Mouse (Mus musculus) small intestine, adult 2 months (tissue): ENCODE data around the gene Dbt. TPM values are rescaled to one million over a fixed set of nuclear protein-coding genes. Genes with fewer than 3 reads are reported as not detected.

ENCODE experiments used
- H3K27ac ChIP-seq: fragments of 200-500 bp; 2 replicates; pipeline ENCODE4 v1.5.1; 2012; ENCODE audit warnings: low read depth, low read length, control low read depth, inconsistent platforms; ENCODE audit not compliant: insufficient read depth
- H3K27me3 ChIP-seq: fragments of 200-500 bp; 2 replicates; pipeline ENCODE4 v1.6.1; 2012; ENCODE audit warnings: mild to moderate bottlenecking, moderate library complexity, low read length, inconsistent platforms; ENCODE audit not compliant: control insufficient read depth, insufficient read depth
- H3K36me3 ChIP-seq: fragments of 200-500 bp; 2 replicates; pipeline ENCODE4 v1.6.1; 2012; ENCODE audit warnings: mild to moderate bottlenecking, low read length, control low read depth, inconsistent platforms; ENCODE audit not compliant: control insufficient read depth, insufficient read depth
- H3K4me1 ChIP-seq: fragments of 200-500 bp; 2 replicates; pipeline ENCODE4 v1.6.1; 2012; ENCODE audit warnings: low read length, inconsistent platforms, mixed read lengths; ENCODE audit not compliant: control insufficient read depth, insufficient read depth, insufficient read length
- H3K4me3 ChIP-seq: fragments of 200-500 bp; 2 replicates; pipeline ENCODE4 v1.5.1; 2012; ENCODE audit warnings: low read depth, mild to moderate bottlenecking, control low read depth, inconsistent platforms, low read length, moderate library complexity
- CTCF ChIP-seq: fragments of 200-500 bp; IDR thresholded peaks from 2 replicates; pipeline ENCODE4 v1.5.1; 2012; ENCODE audit warnings: low read depth, mild to moderate bottlenecking, control low read depth, inconsistent platforms, low read length, moderate library complexity, mixed read lengths; ENCODE audit not compliant: insufficient replicate concordance, insufficient read length; ENCODE audit errors: extremely low read depth
- POLR2A ChIP-seq: fragments of 200-500 bp; IDR thresholded peaks from 2 replicates; pipeline ENCODE4 v1.6.1; 2012; ENCODE audit warnings: low read depth, mild to moderate bottlenecking, control low read depth, inconsistent platforms, low read length, moderate library complexity
- WGBS: fragments of 180-500 bp; shearing (Covaris S2); methylation state at CpG from one replicate; pipeline ENCODE4 v1.1.7; 2018; 5-methylcytosine and 5-hydroxymethylcytosine counted together
- polyA plus RNA-seq: library from polyadenylated mRNA; depleted of rRNA; stranded (reverse); fragments of >200 nt; gene quantifications from 2 replicates; pipeline ENCODE4 v1.2.3, GENCODE M21; 2012; rRNA removed

The Dbt gene
- polyA plus RNA-seq, 1 experiment = 1.3 TPM

DNA sequence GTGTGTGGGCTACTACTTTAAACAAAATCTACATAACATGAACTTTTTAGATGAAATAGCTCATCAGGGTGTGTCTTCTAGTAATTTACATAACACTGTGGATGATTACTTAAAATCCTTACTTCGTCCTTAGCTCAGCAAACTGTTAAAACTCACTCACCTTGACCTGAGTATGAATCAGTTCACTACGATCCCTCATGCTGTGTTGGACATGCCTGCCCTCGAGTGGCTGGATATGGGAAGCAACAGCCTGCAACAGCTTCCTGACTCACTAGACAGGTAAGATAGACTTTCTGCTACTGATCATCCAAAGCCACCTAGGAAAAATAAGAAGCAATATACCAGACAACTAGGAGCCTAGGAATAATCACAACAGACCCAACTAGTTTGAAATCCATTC, 64.4 kb downstream of the Dbt start:
- no peaks in the 10 kb centered on the region for H3K4me1 ChIP-seq
- no peak overlapping the region for H3K4me3 ChIP-seq
- TF ChIP-seq POLR2A = no peak
- TF ChIP-seq CTCF = peak; percentile 43; the same call in 1 of the 2 replicates
- H3K27ac ChIP-seq = no peak overlapping the region
- H3K36me3 ChIP-seq = peaks cover 17% of the 10 kb centered on the region
- H3K27me3 ChIP-seq = no peaks in the 10 kb centered on the region
- 31% methylated on average over 3 of the region's 3 CpGs for WGBS

DNA sequence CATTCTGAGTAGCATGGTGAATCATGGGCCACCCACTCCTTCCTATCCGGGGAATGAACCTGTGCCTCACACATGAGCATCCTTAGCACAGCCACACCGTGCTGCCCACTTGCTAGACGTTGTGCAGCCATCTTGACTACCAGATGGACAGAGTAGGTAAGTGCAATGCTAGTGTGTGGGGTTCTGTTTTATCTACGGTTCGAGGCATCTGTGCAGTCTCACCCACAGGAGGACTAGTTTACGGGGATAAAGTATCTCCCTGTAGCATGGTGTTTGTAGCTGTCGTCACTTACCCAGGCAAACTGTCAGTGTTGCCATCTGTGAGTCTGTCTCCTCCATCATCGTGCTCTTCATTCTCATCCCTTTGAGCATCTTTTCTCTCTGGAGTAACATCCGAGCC, 69.3 kb downstream of the Dbt start:
- WGBS = 93% methylated on average over 9 of the region's 9 CpGs
- no peak overlapping the region for H3K27ac ChIP-seq
- TF ChIP-seq CTCF = no peak
- TF ChIP-seq POLR2A = no peak
- H3K36me3 ChIP-seq = peaks cover 50% of the 10 kb centered on the region
- no peak overlapping the region for H3K4me3 ChIP-seq
- H3K4me1 ChIP-seq = no peaks in the 10 kb centered on the region
- H3K27me3 ChIP-seq = no peaks in the 10 kb centered on the region

DNA sequence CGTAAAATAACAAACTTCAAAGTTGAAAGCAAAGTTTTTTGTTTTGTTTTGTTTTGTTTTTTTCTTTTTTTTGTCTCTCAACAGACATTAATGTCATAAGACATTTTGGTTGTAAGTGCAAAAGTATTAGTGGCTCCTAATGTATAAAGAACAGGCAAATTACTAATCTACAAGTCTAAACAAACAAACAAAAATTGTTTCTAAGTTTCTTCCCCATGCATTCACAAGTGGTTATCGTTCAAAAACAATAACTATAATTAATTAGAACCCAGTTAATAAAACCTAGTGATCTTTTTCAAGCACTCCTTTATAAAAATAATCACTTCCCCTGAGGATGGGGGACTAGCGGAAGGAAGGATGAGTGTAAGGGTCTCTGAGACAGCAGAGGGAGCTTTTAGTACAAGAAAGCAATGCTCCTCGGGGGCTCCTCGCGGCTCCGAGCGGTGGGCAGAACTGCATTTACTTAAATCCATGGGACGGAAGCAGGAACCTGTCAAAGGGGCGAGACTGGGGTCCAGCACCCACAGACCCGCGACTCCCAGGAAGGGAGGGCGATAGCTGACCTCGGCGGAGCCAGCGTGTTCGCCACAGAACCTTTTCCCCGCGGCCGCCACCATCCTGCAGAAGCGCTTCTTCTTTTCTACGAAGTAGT, 81.3 kb downstream of the Dbt start:
- TF ChIP-seq CTCF = peak; percentile 25; the same call in 1 of the 2 replicates
- TF ChIP-seq POLR2A = no peak
- H3K27ac ChIP-seq = peak overlapping the region; percentile 55
- peak overlapping the region; percentile 87 for H3K4me3 ChIP-seq
- no peaks in the 10 kb centered on the region for H3K27me3 ChIP-seq
- peaks cover 16% of the 10 kb centered on the region for H3K36me3 ChIP-seq
- WGBS = under 1% methylated on average over 22 of the region's 22 CpGs
- peaks cover 2% of the 10 kb centered on the region; the same call in 1 of the 2 replicates for H3K4me1 ChIP-seq

DNA sequence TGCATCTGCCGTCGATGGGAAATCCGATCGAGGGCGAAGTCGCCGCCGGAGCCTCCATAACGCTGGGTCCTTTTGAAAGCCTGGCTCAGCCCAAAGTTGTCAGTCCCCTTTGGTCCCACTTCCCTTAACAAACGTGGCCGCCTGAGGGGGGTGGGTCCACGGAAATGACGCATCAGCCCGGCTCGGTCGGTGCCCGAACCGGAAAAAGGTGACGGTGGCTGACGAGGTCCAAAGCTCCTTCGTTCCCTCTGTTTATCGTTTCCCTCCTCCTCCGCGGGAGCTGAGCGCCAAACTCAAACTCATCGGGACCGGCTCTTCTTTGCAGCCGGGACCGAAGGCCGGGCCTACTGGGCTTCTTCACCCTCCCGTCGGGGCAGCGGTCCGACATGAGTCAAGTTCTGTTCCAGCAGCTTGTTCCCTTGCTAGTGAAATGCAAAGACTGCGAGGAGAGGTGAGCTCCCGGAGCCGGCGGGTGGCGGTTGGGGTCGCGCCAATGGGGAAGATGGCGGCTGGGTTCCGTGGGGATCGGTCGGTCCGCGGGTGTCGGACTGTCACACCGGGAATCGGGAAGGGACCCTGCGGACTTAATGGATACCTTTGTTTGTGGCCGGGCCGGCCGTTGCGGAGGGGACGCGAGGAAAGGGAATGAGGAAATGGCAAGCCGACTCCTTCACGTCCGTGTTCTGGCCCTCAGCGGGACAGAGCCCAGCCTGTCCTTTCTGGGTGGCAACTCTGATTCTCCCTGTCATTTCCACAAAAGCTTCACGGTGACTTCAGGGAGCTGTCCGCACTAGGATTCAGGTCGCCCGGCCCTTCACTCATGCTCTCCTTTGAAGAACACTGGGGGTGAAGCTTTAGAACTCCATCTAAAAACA, 82.1 kb downstream of the Dbt start, which contains the start of gene Sass6:
Gene Sass6 (plus strand): TSS at position 255 of the 875 bp plus-strand sequence.
- Histone ChIP-seq H3K4me1 (peaks cover 2% of the 10 kb centered on the region; the same call in 1 of the 2 replicates), H3K36me3 (peaks cover 9% of the 10 kb centered on the region), H3K27me3 (no peaks in the 10 kb centered on the region), H3K4me3 (peak within 1 kb of the TSS; percentile 87), H3K27ac (peak within 1 kb of the TSS; percentile 55)
- under 1% methylated on average over 65 of the region's 65 CpGs for WGBS
- TF ChIP-seq POLR2A = no peak; the same call in 1 of the 2 replicates
- no peak for TF ChIP-seq CTCF

DNA sequence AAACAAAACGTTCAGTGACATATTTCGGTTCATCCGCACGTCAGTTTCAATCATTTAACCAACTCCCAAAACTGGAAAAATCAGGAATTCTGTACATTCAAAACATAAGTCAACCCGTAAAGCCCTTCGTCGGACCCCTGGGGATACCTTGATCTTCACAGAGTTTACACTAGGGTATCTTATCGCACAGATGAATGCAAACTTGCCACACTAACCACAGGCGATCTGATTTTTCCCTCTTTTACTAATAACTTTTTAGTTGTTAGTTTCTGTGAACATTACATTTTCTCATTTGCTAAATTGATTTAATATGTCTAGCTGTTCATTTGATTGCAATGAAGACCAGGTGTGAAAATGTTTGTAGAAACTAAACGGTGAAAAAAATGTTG, 82.7 kb downstream of the Dbt start:
- Histone ChIP-seq H3K27me3 (no peaks in the 10 kb centered on the region), H3K4me3 (peak overlapping the region; percentile 87), H3K36me3 (peaks cover 6% of the 10 kb centered on the region), H3K4me1 (peaks cover 2% of the 10 kb centered on the region; the same call in 1 of the 2 replicates), H3K27ac (peak overlapping the region; percentile 1; the same call in 1 of the 2 replicates)
- 2% methylated on average over 10 of the region's 10 CpGs for WGBS
- TF ChIP-seq POLR2A = no peak
- TF ChIP-seq CTCF = no peak

Other genes starting within 250 kb of the Dbt start
- gene Cdc14a, start 89.0 kb upstream of the Dbt start, polyA plus RNA-seq = 6.6 and 8.6 TPM in 2 replicates
- 20.1 and 29.6 TPM in 2 replicates for gene Rtca, start 4.9 kb upstream of the Dbt start, polyA plus RNA-seq
- 0.10 and 0.18 TPM in 2 replicates for gene Lrrc39, start 49.9 kb downstream of the Dbt start, polyA plus RNA-seq
- 0.11 and 1.2 TPM in 2 replicates for gene Sass6, start 81.9 kb downstream of the Dbt start, polyA plus RNA-seq
- gene Trmt13, start 101.5 kb downstream of the Dbt start, polyA plus RNA-seq = 0.58 and 1.2 TPM in 2 replicates
- gene Mfsd14a, start 149.6 kb downstream of the Dbt start, polyA plus RNA-seq = 4.0 and 6.7 TPM in 2 replicates
- not detected in 2 replicates for gene Gm43191, start 168.2 kb downstream of the Dbt start, polyA plus RNA-seq
- gene Slc35a3, start 199.8 kb downstream of the Dbt start, polyA plus RNA-seq = 18.3 and 22.3 TPM in 2 replicates